Comparison of ENCODE assay signal across 23 mouse cellular contexts in the genomic region with DNA sequence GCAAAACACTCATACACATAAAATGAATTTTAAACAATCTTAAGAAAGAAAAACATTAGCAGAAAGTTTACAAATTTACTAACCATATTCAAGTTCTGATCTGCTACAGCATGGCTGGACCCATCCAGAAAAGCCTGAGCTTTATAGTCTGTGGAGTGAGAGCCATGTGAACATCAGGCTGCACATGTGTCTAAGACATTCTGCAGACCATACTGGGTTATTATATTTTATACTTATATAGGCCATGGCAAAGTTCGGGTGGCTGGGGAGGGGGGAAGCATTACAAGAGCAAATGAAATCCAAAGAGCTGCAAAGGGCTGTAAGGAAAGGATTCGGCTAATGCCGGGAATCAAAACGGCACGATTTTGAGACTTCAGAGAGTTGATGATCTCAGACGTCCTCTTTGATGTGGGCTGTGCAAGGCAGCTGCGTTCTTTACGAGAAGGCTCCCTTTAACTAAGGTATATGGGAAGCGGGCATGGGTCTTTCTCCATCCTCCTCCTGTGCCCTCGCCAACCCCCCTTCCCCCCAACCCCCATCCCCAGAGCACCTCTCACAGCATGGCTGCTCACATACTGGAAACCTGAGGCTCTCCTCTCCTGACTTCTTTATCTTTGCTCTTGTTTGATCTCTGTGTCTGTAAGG. TPM values are rescaled to one million over a fixed set of nuclear protein-coding genes. Genes with fewer than 3 reads are reported as not detected.
DNase-seq lines count a peak whose midpoint lies in the region; ATAC-seq lines count a peak whose summit lies in the region.
"Had no signal": no experiment of that assay in that cellular context is flagged by ENCODE, and none has a peak within 500 bp of the region (broad histone marks: within the 10 kb centered on the region; RNA-seq: fewer than 3 reads in every experiment).

No protein-coding gene starts in this region.

- H3K4me1 ChIP-seq in forebrain, embryonic 13.5 days: no peaks in the 10 kb centered on the region
- H3K4me1 ChIP-seq in forebrain, embryonic 11.5 days (replicated peaks; ENCODE audit: control insufficient read depth, insufficient read depth, low read length): no peaks in the 10 kb centered on the region
- H3K4me1 ChIP-seq: forebrain, embryonic 12.5 days; neural tube, embryonic 12.5 days; stomach, embryonic 15.5 days had no signal

- no peak for DNase-seq in forebrain, embryonic 11.5 days (ENCODE audit: low spot score)
- DNase-seq in naive thymus-derived CD4-positive, alpha-beta T cell, adult 2 months (ENCODE audit: low read depth): peak; percentile 80
- DNase-seq in thymus, postnatal 4 days: peak; percentile 52
- DNase-seq in layer of hippocampus, adult 8-10 months (ENCODE audit: low spot score in 2 of 2): no peak
- no peak for DNase-seq in MN1 (ENCODE audit: low spot score)
- no peak for DNase-seq in kidney, adult 9 months
- DNase-seq: cerebellum, adult 9-11 months; embryo, embryonic 11 days; heart, postnatal 36 days; kidney, adult 8-10 months; kidney, postnatal 36 days; lung, adult 2 months; right cerebral cortex, postnatal 14 days had no signal

- H3K9ac ChIP-seq in forebrain, embryonic 13.5 days: no peak overlapping the region
- no peak overlapping the region for H3K9ac ChIP-seq in forebrain, embryonic 11.5 days (ENCODE audit: low read length)
- H3K9ac ChIP-seq: embryonic facial prominence, embryonic 15.5 days; forebrain, embryonic 12.5 days; neural tube, embryonic 12.5 days; stomach, embryonic 15.5 days had no signal

- H3K4me3 ChIP-seq in forebrain, embryonic 13.5 days: no peak overlapping the region
- no peak overlapping the region for H3K4me3 ChIP-seq in forebrain, embryonic 11.5 days (ENCODE audit: low read depth, low read length)
- H3K4me3 ChIP-seq: embryonic facial prominence, embryonic 15.5 days; forebrain, embryonic 12.5 days; neural tube, embryonic 12.5 days; stomach, embryonic 15.5 days had no signal

- no peaks in the 10 kb centered on the region for H3K27me3 ChIP-seq in forebrain, embryonic 13.5 days
- no peaks in the 10 kb centered on the region for H3K27me3 ChIP-seq in forebrain, embryonic 11.5 days (ENCODE audit: control insufficient read depth, insufficient read depth, low read length)
- H3K27me3 ChIP-seq: embryonic facial prominence, embryonic 15.5 days; forebrain, embryonic 12.5 days; neural tube, embryonic 12.5 days; stomach, embryonic 15.5 days had no signal

- H3K9me3 ChIP-seq in forebrain, embryonic 13.5 days (replicated peaks): no peaks in the 10 kb centered on the region
- no peaks in the 10 kb centered on the region for H3K9me3 ChIP-seq in forebrain, embryonic 11.5 days (ENCODE audit: control insufficient read depth, low read length)
- H3K9me3 ChIP-seq: embryonic facial prominence, embryonic 15.5 days; forebrain, embryonic 12.5 days; neural tube, embryonic 12.5 days; stomach, embryonic 15.5 days had no signal

- no peak overlapping the region for H3K4me2 ChIP-seq in forebrain, embryonic 13.5 days
- no peak overlapping the region for H3K4me2 ChIP-seq in forebrain, embryonic 11.5 days (ENCODE audit: low read depth, low read length, severe bottlenecking)
- H3K4me2 ChIP-seq: embryonic facial prominence, embryonic 15.5 days; forebrain, embryonic 12.5 days; heart, embryonic 11.5 days; liver, embryonic 11.5 days; neural tube, embryonic 12.5 days; stomach, embryonic 15.5 days had no signal

- no peak overlapping the region for H3K27ac ChIP-seq in forebrain, embryonic 13.5 days
- H3K27ac ChIP-seq in forebrain, embryonic 11.5 days (ENCODE audit: low read depth, low read length): no peak overlapping the region
- H3K27ac ChIP-seq: embryonic facial prominence, embryonic 15.5 days; forebrain, embryonic 12.5 days; hindbrain, postnatal 0 days; macrophage; neural tube, embryonic 12.5 days; stomach, embryonic 15.5 days had no signal

- ATAC-seq in forebrain, embryonic 13.5 days: peak; percentile 44; the same call in 1 of the 2 replicates
- no peak for ATAC-seq in forebrain, embryonic 11.5 days (replicated peaks; ENCODE audit: low FRiP score)
- ATAC-seq in inflammation-experienced regulatory T-cells, adult 6 months: peak; percentile 64
- ATAC-seq: hindbrain, postnatal 0 days had no signal

- H3K36me3 ChIP-seq in forebrain, embryonic 13.5 days (ENCODE audit: poor library complexity, severe bottlenecking): no peaks in the 10 kb centered on the region
- no peaks in the 10 kb centered on the region for H3K36me3 ChIP-seq in forebrain, embryonic 11.5 days (ENCODE audit: control insufficient read depth, insufficient read depth, low read length)
- H3K36me3 ChIP-seq: embryonic facial prominence, embryonic 15.5 days; forebrain, embryonic 12.5 days; neural tube, embryonic 12.5 days; stomach, embryonic 15.5 days had no signal

- 86% methylated on average over 10 of the region's 10 CpGs for WGBS in forebrain, embryonic 13.5 days
- WGBS in forebrain, embryonic 11.5 days: 86% methylated on average over 10 of the region's 10 CpGs

RNA-seq across cellular contexts. Expression of a gene that starts 29.4 kb away (rescaled TPM):
- 16.3 and 18.3 TPM in 2 replicates for polyA plus RNA-seq in forebrain, embryonic 13.5 days (2015; fragmentation: Nextera tagmentation; extraction: Ambion mirVana)
- polyA plus RNA-seq in forebrain, embryonic 11.5 days (2014; fragmentation: Nextera tagmentation; extraction: Ambion mirVana): 20.7 and 24.5 TPM in 2 replicates
- 10 to 100 TPM; 19.5 to 98.6 (median 25.8) TPM for polyA plus RNA-seq in inflammation-experienced regulatory T-cells, adult 6 months (2017; shearing (Covaris generic))
- 100 to 1,000 TPM in 3 of 4 experiments, 10 to 100 TPM in 1; 75.5 to 160 (median 130) TPM for total RNA-seq in layer of hippocampus, adult 8-10 months (2022)

Comparison
In these comparisons a context has a peak if more than half of its experiments do, and no peak if none do; other contexts are left out.
1. DNase-seq: peak in naive thymus-derived CD4-positive, alpha-beta T cell, adult 2 months (single experiment) and thymus, postnatal 4 days (single experiment); none in forebrain, embryonic 11.5 days (single experiment), layer of hippocampus, adult 8-10 months (0 of 2), MN1 (single experiment) and kidney, adult 9 months (single experiment).